Mouse (Mus musculus): ENCODE data around the gene Immp1l.

Gene Immp1l

GRCm38 (mm10) chr2:105903896-105904756 is at the start of gene Immp1l, which contains the start of gene Elp4:
Gene Immp1l (plus strand): TSS chr2:105904638.
Gene Elp4 (minus strand): TSS chr2:105904564.
- peak; percentile 99 for DNase-seq (ENCODE audit: low spot score)

- DNase-seq (ENCODE audit: low spot score) = peak; percentile 41
Measured at GRCm38 (mm10) chr2:105854740-105855139, 49.7 kb upstream of the Immp1l start.

GRCm38 (mm10) chr2:105873403-105873802 is 31.0 kb upstream of the Immp1l start:
- no peak for DNase-seq (ENCODE audit: low spot score)

- DNase-seq (ENCODE audit: low spot score) = no peak
Measured at GRCm38 (mm10) chr2:105890816-105891215, 13.6 kb upstream of the Immp1l start.

GRCm38 (mm10) chr2:105904757-105905146 is 314 bp downstream of the Immp1l start:
- DNase-seq (ENCODE audit: low spot score) = no peak

GRCm38 (mm10) chr2:105908351-105908750 is 3.9 kb downstream of the Immp1l start:
- peak; percentile 32 for DNase-seq (ENCODE audit: low spot score)

GRCm38 (mm10) chr2:105910611-105911010 is 6.2 kb downstream of the Immp1l start:
- DNase-seq (ENCODE audit: low spot score) = no peak

- peak; percentile 29 for DNase-seq (ENCODE audit: low spot score)
Measured at GRCm38 (mm10) chr2:105913655-105914366, 9.4 kb downstream of the Immp1l start.

- no peak for DNase-seq (ENCODE audit: low spot score)
Measured at GRCm38 (mm10) chr2:105916671-105917070, 12.2 kb downstream of the Immp1l start.

- peak; percentile 41 for DNase-seq (ENCODE audit: low spot score)
Measured at GRCm38 (mm10) chr2:105917623-105918346, 13.3 kb downstream of the Immp1l start.

- no peak for DNase-seq (ENCODE audit: low spot score)
Measured at GRCm38 (mm10) chr2:105950131-105950530, 45.7 kb downstream of the Immp1l start.

- DNase-seq (ENCODE audit: low spot score) = no peak
Measured at GRCm38 (mm10) chr2:105951350-105951940, 47.0 kb downstream of the Immp1l start.

- no peak for DNase-seq (ENCODE audit: low spot score)
Measured at GRCm38 (mm10) chr2:105953862-105954261, 49.4 kb downstream of the Immp1l start.

GRCm38 (mm10) chr2:105963447-105963846 is 59.0 kb downstream of the Immp1l start:
- peak; percentile 96 for DNase-seq (ENCODE audit: low spot score)

- DNase-seq (ENCODE audit: low spot score) = no peak
Measured at GRCm38 (mm10) chr2:105973941-105974340, 69.5 kb downstream of the Immp1l start.

GRCm38 (mm10) chr2:105978065-105978464 is 73.6 kb downstream of the Immp1l start:
- DNase-seq (ENCODE audit: low spot score) = peak; percentile 44

GRCm38 (mm10) chr2:105985206-105985605 is 80.8 kb downstream of the Immp1l start:
- peak; percentile 62 for DNase-seq (ENCODE audit: low spot score)

GRCm38 (mm10) chr2:105987131-105987530 is 82.7 kb downstream of the Immp1l start:
- no peak for DNase-seq (ENCODE audit: low spot score)

GRCm38 (mm10) chr2:105987999-105988398 is 83.6 kb downstream of the Immp1l start:
- no peak for DNase-seq (ENCODE audit: low spot score)

GRCm38 (mm10) chr2:106002835-106003739 is 98.6 kb downstream of the Immp1l start, which contains the start of gene Dnajc24:
Gene Dnajc24 (minus strand): TSS chr2:106003549.
- peak; percentile 97 for DNase-seq (ENCODE audit: low spot score)

GRCm38 (mm10) chr2:106008415-106008814 is 104.0 kb downstream of the Immp1l start:
- no peak for DNase-seq (ENCODE audit: low spot score)
